Mouse (Mus musculus) spleen, adult 2 months (tissue): ENCODE data around the gene Fntb.

Experiments
- CTCF ChIP-seq: fragments of 200-500 bp; IDR thresholded peaks from 2 replicates; pipeline ENCODE4 v1.5.1; 2011; ENCODE audit warnings: mild to moderate bottlenecking, inconsistent platforms; ENCODE audit not compliant: insufficient read depth, insufficient read length, insufficient replicate concordance; ENCODE audit errors: extremely low read depth
- POLR2A ChIP-seq: fragments of 200-500 bp; IDR thresholded peaks from 2 replicates; pipeline ENCODE4 v1.6.1; 2011; ENCODE audit warnings: low read depth, low read length, inconsistent platforms

GRCm38 (mm10) chr12:76867586-76868280 lies 102.3 kb downstream of the Fntb start:
- no peak for TF ChIP-seq POLR2A
- no peak for TF ChIP-seq CTCF
